Mouse (Mus musculus) adrenal gland, adult 18-20 months (tissue): ENCODE data around the gene Vmn2r14. TPM values are rescaled to one million over a fixed set of nuclear protein-coding genes. Genes with fewer than 3 reads are reported as not detected.
"Not testable (repeated sequence)": the region's sequence is repeated elsewhere in the genome, so short reads cannot be mapped to it uniquely, and the experiment has no call there.

Experiments used
- DNase-seq, 2 experiments: peaks; one replicate each; pipeline ENCODE4 v3.0.0; 2021 to 2022; ENCODE audit warnings: low spot score in 2 of 2
- long read RNA-seq, 2 experiments: library from polyadenylated mRNA; stranded (forward); transcript quantifications; one replicate each; pipeline ENCODE4 v2.0.0; 2021
- total RNA-seq, 2 experiments: library from RNA; stranded (reverse); gene quantifications; 1 replicate in 1 of 2; 2 replicates in 1 of 2; pipeline ENCODE4 v1.2.3; 2021

Vmn2r14 gene
- total RNA-seq, result not detected
- long read RNA-seq, experiment 1, result 0 reads
- long read RNA-seq, experiment 2, result 0 reads

DNA sequence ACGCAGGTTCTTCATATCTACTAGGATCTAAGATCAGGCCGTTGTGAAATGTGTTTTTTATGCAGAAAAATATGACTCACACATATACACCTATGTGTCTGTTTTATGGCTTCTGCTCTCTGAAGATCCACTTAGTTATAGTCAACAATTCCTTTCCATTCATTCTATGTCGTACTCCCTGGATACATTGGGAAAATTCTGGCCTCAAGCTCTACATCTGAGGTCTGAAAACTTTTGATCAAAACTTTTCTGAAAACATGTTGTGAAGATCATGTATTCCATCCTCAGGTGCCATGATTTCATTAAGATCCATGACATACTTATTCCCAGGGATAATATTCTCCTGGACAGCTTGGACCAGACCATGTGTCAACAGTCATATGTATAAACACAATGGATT lies at the start of gene Vmn2r14:
Vmn2r14 (minus strand) TSS at position 101 of the 400 bp plus-strand sequence.
- no peak for DNase-seq

GRCm38 (mm10) chr5:109192099-109192498 lies 32.4 kb downstream of the Vmn2r14 start, which contains the start of gene Vmn2r13:
Gene Vmn2r13, minus strand, starts transcription at chr5:109192199.
- not testable (repeated sequence) for DNase-seq

GRCm38 (mm10) chr5:109166851-109167250 lies 57.7 kb downstream of the Vmn2r14 start:
- not testable (repeated sequence) for DNase-seq

Other genes starting within 250 kb of the Vmn2r14 start
- not detected for gene Vmn2r10, start 218.2 kb downstream of the Vmn2r14 start, total RNA-seq
- not detected for gene Vmn2r11, start 165.1 kb downstream of the Vmn2r14 start, total RNA-seq
- not detected for gene Vmn2r12, start 126.8 kb downstream of the Vmn2r14 start, total RNA-seq
- gene Vmn2r13, start 32.5 kb downstream of the Vmn2r14 start, total RNA-seq, result not detected
- gene Vmn2r15, start 72.9 kb upstream of the Vmn2r14 start, total RNA-seq, result not detected
- gene Vmn2r16, start 105.5 kb upstream of the Vmn2r14 start, total RNA-seq, result not detected
- not detected for gene Vmn2r17, start 195.0 kb upstream of the Vmn2r14 start, total RNA-seq